Mouse (Mus musculus): ENCODE results near the gene Itgad. TPM values are rescaled to one million over a fixed set of nuclear protein-coding genes. Genes with fewer than 3 reads are reported as not detected.

Gene Itgad
- polyA plus RNA-seq, 1 experiment from 2014 or later = not detected

DNA sequence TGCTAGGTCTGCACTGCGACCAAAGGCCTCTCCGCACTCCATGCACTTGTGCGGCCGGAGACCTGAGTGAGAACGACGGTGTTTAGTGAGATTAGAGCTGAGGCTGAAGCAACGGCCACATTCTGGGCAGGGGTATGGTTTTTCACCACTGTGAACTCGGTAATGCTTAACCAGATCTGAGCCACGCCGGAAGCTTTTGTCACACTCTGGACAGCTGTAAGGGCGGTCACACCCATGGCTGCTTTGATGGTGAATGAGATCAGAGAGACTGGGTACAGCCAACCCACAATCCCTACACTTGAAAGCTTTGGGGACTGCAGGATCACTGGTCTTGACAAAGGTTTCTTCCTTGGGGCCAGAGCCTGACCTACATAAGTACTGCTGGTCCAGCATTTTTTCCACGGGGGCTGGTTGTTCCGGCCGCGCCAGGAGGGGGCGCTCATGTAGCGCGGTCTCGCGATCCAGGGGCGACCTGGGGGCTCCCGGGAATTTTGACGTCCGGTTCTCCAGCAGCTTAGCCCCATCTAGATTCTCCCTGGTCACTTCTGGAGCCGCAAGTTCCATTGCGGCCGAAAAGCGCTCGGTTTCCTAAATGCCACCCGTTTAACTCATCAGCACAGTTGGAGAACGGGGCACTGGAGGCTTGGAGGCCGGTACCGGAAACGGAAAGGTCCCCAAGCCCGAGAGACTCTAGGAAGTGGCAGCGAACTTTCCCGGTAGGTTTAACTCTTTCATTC, 82.8 kb downstream of the Itgad start, which contains the start of gene Armc5:
TSS of gene Armc5 (plus strand) at position 487 of the 737 bp plus-strand sequence.
- Histone ChIP-seq H3K9me3 (replicated peaks) (no peaks in the 10 kb centered on the region), H3K4me1 (peaks cover 22% of the 10 kb centered on the region), H3K36me3 (peaks cover 31% of the 10 kb centered on the region), H3K4me3 (replicated peaks) (peak within 1 kb of the TSS; percentile 74), H3K4me2 (peak within 1 kb of the TSS; percentile 77), H3K9ac (peak within 1 kb of the TSS; percentile 75), H3K27ac (peak within 1 kb of the TSS; percentile 99), H3K27me3 (no peaks in the 10 kb centered on the region)
- 25% methylated on average over 37 of the region's 37 CpGs for WGBS
- ATAC-seq (replicated peaks; ENCODE audit: low FRiP score) = peak; percentile 24

DNA sequence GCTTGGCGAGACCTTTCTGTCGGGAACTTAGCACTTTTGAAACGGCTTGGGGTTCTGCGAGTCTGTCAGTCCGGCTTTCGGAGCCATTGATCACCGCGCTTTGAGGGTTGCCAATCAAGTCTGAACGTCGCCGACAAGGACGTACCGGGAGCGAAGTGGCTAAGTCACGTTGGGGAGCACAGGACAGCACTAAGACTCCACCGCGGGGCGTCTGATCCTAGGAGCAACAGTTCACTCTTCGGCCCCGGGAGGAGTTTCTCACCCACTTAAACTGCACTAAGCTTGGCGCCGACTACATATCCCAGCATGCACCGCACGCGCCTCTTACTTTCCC, 83.4 kb downstream of the Itgad start:
- Histone ChIP-seq H3K9ac (peak overlapping the region; percentile 75), H3K4me1 (peaks cover 22% of the 10 kb centered on the region), H3K4me2 (peak overlapping the region; percentile 77), H3K36me3 (peaks cover 36% of the 10 kb centered on the region), H3K27me3 (no peaks in the 10 kb centered on the region), H3K4me3 (replicated peaks) (peak overlapping the region; percentile 74), H3K27ac (peak overlapping the region; percentile 99), H3K9me3 (replicated peaks) (no peaks in the 10 kb centered on the region)
- no peak for ATAC-seq (replicated peaks; ENCODE audit: low FRiP score)
- WGBS = 0% methylated on average over 25 of the region's 25 CpGs

DNA sequence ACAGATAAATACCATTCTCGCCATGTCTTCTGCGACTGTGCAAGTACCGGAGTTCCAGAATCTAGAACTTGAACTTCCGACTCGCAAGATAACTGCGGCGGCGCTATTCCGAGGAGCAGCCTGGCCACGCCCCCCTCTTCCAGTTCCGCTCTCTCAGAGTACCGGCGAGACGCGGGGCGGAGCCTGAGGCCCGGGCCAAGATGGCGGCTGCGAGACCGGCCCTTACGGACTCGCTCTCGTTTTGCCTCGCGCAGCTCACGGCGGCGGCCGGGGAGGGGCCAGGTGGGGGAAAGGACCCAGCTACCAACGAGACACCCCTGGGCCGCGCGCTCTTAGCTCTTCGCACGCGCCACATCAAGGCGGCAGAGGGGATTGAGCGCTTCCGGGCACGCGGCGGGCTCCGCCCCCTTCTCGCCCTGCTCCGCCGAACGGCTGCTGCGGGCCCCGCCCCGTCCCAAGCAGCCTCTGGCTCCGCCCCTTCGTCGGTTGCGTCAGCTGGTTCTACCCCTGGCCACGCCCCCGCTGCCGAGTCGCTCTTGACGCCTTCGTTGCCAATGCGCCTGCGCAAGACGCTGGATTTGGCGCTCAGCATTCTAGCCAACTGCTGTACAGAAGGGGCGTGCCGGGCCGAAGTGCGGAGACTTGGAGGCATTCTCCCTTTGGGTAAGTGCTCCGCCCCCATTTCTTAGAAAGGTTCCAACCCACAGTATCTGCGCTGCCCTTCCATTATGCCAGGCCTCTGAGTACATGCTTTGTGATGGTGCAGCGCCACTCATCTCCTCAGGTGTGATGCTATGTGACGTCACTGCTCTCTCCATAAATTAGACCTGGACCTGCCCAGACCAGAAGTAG, 84.0 kb downstream of the Itgad start, which contains the start of gene 9130023H24Rik:
TSS of gene 9130023H24Rik (minus strand) at position 105 of the 852 bp plus-strand sequence.
- ATAC-seq (replicated peaks; ENCODE audit: low FRiP score) = peak; percentile 92
- under 1% methylated on average over 72 of the region's 72 CpGs for WGBS
- H3K4me2 ChIP-seq = peak within 1 kb of the TSS; percentile 77

DNA sequence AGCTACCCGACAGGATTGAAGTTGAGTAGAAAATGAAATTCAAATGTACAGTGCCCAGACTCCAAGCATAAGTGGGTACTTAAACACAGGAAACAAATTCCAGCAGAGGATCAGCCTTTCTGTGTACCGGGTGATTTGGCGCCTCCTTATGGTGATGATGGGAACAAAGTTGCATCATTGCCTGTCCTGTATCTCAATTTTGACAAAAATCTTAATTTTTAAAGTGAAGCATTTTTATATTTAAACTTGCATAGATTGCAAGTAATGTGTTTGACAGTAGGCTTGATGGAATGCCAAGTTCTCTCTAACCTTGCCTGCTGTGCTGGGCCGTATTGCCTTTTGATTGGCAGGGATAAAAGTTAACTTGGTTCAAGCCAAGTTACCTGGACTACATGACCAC, 84.8 kb downstream of the Itgad start:
- ATAC-seq (replicated peaks; ENCODE audit: low FRiP score) = no peak
- H3K27ac ChIP-seq = peak overlapping the region; percentile 99
- H3K9me3 ChIP-seq (replicated peaks) = no peaks in the 10 kb centered on the region
- H3K4me2 ChIP-seq = peak overlapping the region; percentile 77
- H3K4me1 ChIP-seq = peaks cover 22% of the 10 kb centered on the region
- peak overlapping the region; percentile 74 for H3K4me3 ChIP-seq (replicated peaks)
- 26% methylated on average over 4 of the region's 4 CpGs for WGBS
- H3K9ac ChIP-seq = peak overlapping the region; percentile 32
- peaks cover 46% of the 10 kb centered on the region for H3K36me3 ChIP-seq
- H3K27me3 ChIP-seq = no peaks in the 10 kb centered on the region

More for the DNA sequence above, 84.0 kb downstream of the Itgad start, which contains the start of gene 9130023H24Rik:
- H3K27me3 ChIP-seq = no peaks in the 10 kb centered on the region
- H3K9ac ChIP-seq = peak within 1 kb of the TSS; percentile 75
- H3K9me3 ChIP-seq (replicated peaks) = no peaks in the 10 kb centered on the region
- H3K4me3 ChIP-seq (replicated peaks) = peak within 1 kb of the TSS; percentile 74
- H3K36me3 ChIP-seq = peaks cover 42% of the 10 kb centered on the region
- H3K4me1 ChIP-seq = peaks cover 22% of the 10 kb centered on the region
- peak within 1 kb of the TSS; percentile 99 for H3K27ac ChIP-seq

DNA sequence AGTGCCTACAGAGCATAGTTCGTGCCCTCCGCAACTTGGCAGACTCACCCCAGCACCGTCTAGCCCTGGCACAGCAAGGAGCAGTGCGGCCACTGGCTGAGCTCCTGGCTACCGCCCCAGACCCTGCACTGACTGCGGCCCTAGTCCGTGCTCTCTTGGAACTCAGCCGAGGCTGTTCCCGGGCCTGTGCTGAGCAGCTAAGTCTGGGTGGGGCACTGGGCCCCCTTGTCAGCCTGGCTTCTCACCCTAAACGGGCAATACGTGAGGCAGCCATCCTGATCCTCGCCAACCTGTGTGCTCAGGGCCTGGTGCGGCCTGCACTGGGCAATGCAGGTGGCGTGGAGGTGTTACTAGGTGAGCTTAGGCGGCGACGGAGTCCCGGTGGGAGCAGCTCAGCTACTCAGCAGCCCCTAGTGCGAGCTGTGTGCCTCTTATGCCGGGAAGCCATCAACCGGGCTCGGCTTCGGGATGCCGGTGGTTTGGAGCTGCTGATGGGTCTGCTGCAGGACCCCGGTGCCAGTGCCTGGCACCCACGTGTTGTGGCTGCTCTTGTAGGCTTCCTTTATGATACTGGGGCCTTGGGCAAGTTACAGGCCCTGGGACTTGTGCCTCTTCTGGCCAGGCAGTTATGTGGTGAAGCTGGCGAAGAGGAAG, 86.1 kb downstream of the Itgad start:
- 96% methylated on average over 27 of the region's 27 CpGs for WGBS
- H3K4me3 ChIP-seq (replicated peaks) = no peak overlapping the region
- no peak overlapping the region for H3K4me2 ChIP-seq
- H3K4me1 ChIP-seq = peaks cover 22% of the 10 kb centered on the region
- no peak for ATAC-seq (replicated peaks; ENCODE audit: low FRiP score)
- no peaks in the 10 kb centered on the region for H3K9me3 ChIP-seq (replicated peaks)
- no peak overlapping the region for H3K9ac ChIP-seq
- H3K36me3 ChIP-seq = peaks cover 59% of the 10 kb centered on the region
- no peaks in the 10 kb centered on the region for H3K27me3 ChIP-seq
- H3K27ac ChIP-seq = no peak overlapping the region

DNA sequence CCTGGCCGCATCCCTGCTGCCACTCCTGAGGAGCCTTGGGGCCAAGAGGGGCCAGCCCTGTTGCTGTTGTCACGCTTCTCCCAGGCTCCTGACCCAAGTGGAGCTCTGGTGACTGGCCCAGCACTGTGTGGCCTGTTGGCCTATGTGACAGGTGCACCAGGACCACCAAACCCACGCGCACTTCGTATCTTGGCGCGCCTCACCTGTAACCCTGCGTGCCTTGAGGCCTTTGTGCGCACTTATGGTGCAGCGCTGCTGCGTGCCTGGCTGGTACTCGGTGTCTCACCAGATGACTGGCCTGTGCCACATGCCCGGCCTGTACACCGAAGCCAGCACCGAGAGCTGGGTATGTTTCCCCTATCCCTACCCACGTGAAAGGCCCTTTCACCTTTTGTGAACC, 88.2 kb downstream of the Itgad start:
- H3K9me3 ChIP-seq (replicated peaks) = no peaks in the 10 kb centered on the region
- H3K4me1 ChIP-seq = peaks cover 29% of the 10 kb centered on the region
- H3K9ac ChIP-seq = no peak overlapping the region
- WGBS = 93% methylated on average over 16 of the region's 16 CpGs
- H3K27me3 ChIP-seq = no peaks in the 10 kb centered on the region
- H3K4me2 ChIP-seq = no peak overlapping the region
- no peak overlapping the region for H3K27ac ChIP-seq
- no peak for ATAC-seq (replicated peaks; ENCODE audit: low FRiP score)
- H3K36me3 ChIP-seq = peaks cover 53% of the 10 kb centered on the region
- no peak overlapping the region for H3K4me3 ChIP-seq (replicated peaks)

DNA sequence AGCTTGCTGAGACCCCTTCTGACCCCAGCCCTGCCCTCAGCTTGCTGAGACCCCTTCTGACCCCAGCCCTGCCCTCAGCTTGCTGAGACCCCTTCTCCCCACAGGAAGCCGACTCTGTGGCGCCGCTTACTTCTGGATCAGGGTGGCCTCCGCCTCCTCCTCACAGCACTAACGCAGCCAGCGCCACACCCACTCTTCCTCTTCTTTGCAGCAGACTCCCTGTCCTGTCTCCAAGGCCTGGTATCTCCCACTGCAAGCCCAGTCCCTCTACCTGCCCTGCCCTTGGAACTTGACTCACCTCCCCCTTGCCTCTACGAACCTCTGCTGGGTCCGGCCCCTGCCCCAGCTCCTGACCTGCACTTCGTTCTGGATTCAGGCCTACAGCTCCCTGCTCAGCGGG, 89.7 kb downstream of the Itgad start:
- Histone ChIP-seq H3K27ac (no peak overlapping the region), H3K9me3 (replicated peaks) (no peaks in the 10 kb centered on the region), H3K4me3 (replicated peaks) (no peak overlapping the region), H3K4me1 (peaks cover 30% of the 10 kb centered on the region), H3K9ac (no peak overlapping the region), H3K27me3 (no peaks in the 10 kb centered on the region), H3K4me2 (no peak overlapping the region), H3K36me3 (peaks cover 53% of the 10 kb centered on the region)
- 67% methylated on average over 10 of the region's 10 CpGs for WGBS
- ATAC-seq (replicated peaks; ENCODE audit: low FRiP score) = no peak

DNA sequence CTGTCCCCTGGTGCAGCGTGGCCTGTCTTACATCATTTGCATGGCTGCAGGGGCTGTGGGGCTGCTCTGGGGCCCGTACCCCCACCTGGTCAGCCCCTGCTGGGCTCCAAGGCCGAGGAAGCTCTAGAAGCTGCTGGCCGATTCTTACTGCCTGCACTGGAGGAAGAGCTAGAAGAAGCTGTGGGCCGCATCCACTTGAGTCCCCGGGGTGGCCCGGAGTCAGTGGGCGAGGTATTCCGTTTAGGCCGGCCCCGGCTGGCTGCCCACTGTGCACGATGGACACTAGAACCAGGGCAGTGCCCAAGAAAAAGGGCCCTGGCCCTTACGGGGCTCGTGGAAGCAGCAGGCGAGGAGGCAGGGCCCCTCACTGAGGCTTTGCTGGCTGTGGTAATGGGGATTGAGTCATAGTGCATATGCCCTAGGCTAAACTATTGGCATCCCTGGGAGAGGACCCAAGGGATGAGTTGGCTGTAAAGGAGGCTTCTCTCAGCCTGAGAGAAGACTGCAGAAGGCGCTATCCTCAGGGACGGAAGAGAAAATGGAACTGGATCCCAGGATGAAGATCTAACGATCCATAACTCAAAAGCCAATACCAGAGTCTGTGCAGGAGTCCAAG, 90.3 kb downstream of the Itgad start:
- H3K27ac ChIP-seq = no peak overlapping the region
- 92% methylated on average over 18 of the region's 18 CpGs for WGBS
- peaks cover 57% of the 10 kb centered on the region for H3K36me3 ChIP-seq
- H3K27me3 ChIP-seq = no peaks in the 10 kb centered on the region
- H3K4me2 ChIP-seq = no peak overlapping the region
- H3K9ac ChIP-seq = no peak overlapping the region
- ATAC-seq (replicated peaks; ENCODE audit: low FRiP score) = no peak
- H3K4me1 ChIP-seq = peaks cover 25% of the 10 kb centered on the region
- H3K4me3 ChIP-seq (replicated peaks) = no peak overlapping the region
- no peaks in the 10 kb centered on the region for H3K9me3 ChIP-seq (replicated peaks)

DNA sequence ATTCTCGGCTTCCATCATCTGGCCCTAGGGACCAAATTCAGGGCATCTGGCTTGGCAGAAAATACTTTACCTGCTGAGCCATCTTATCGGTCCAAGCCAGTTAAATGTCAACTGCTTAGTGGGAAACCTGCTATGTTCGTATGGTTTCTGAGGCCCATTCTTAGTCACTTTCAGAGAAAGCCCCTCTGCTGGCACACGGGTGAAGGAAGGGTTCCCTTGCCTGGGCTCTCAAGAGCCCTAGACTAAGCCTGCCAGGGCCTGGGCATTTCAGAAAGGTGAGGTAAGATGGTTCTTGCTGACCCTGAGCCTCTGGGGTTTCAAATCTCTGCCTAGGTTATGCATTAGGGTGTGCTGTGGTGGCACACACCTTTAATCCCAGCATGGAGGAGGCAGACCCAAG, 91.4 kb downstream of the Itgad start:
- H3K9ac ChIP-seq = 0 out of 2 replicates have a peak overlapping the region, but pooled peaks have one; percentile 69
- 92% methylated on average over 4 of the region's 4 CpGs for WGBS
- no peaks in the 10 kb centered on the region for H3K27me3 ChIP-seq
- no peak for ATAC-seq (replicated peaks; ENCODE audit: low FRiP score)
- peaks cover 54% of the 10 kb centered on the region for H3K36me3 ChIP-seq
- H3K4me3 ChIP-seq (replicated peaks) = no peak overlapping the region
- H3K9me3 ChIP-seq (replicated peaks) = no peaks in the 10 kb centered on the region
- 0 out of 2 replicates have a peak overlapping the region, but pooled peaks have one; percentile 92 for H3K27ac ChIP-seq
- H3K4me1 ChIP-seq = peaks cover 19% of the 10 kb centered on the region
- no peak overlapping the region for H3K4me2 ChIP-seq

DNA sequence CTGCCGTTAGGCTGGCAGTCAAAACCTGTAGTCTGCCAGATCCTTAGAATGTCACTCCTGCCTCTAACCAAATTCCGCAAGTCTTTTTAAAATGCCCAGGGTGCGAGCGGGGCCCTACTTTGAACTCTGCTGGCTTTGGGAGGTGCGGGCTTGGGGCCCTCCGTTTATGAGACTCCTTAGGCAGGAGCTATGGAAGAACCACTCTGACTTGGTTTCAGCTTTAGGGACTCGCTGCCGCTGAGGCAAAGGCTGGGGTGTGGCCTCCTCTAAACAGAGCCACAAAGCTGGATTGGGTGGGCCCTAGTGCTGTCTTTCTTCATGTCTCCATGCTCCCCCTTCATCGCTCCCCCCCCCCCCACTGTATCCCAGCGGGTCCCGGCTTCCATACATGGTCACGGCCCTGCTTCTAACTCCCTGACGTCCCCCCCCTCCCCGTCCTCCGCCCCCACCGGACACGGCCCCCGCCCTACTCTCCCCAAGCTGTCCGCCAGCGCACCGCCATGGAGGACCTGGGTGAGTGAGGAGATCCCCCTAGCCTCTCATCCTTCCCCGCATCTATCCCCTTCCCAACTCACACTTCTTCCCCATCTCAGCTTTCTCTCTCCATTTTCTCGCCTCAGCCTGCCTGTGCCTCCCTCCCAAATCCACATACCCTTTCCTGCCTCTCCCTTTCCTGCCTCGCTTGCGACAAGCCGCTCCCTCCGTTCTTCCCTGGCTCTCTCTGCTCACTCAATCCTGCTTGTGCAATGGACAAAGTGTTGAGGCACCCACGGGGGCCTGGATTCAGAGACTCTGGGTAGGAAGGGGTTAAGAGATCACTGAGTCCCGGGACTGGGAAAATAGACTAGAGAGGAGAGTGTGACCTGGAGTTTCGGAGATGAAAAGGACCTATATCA, 92.6 kb downstream of the Itgad start, which contains the start of gene Tgfb1i1:
TSS of gene Tgfb1i1 (plus strand) at position 317 of the 896 bp plus-strand sequence.
- peak within 1 kb of the TSS; percentile 76 for H3K4me2 ChIP-seq
- H3K27me3 ChIP-seq = no peaks in the 10 kb centered on the region
- no peaks in the 10 kb centered on the region for H3K9me3 ChIP-seq (replicated peaks)
- H3K9ac ChIP-seq = peak within 1 kb of the TSS; percentile 69
- 3% methylated on average over 28 of the region's 30 CpGs for WGBS
- H3K36me3 ChIP-seq = peaks cover 48% of the 10 kb centered on the region
- peak within 1 kb of the TSS; percentile 92 for H3K27ac ChIP-seq
- peaks cover 22% of the 10 kb centered on the region for H3K4me1 ChIP-seq
- peak; percentile 71 for ATAC-seq (replicated peaks; ENCODE audit: low FRiP score)
- H3K4me3 ChIP-seq (replicated peaks) = peak within 1 kb of the TSS; percentile 60
